Mouse (Mus musculus) lung, postnatal 0 days (tissue): Measurements from ENCODE around the gene Duxf3.
"Not testable (repeated sequence)": the region's sequence is repeated elsewhere in the genome, so short reads cannot be mapped to it uniquely, and the experiment has no call there.

Source experiments
- CTCF ChIP-seq: IDR thresholded peaks from 2 replicates; pipeline ENCODE4 v1.5.1; 2016; ENCODE audit warnings: antibody characterized with exemption, mild to moderate bottlenecking
- EP300 ChIP-seq: IDR thresholded peaks from 2 replicates; pipeline ENCODE4 v1.6.1; 2016; ENCODE audit warnings: antibody characterized with exemption, mild to moderate bottlenecking, control low read depth

DNA sequence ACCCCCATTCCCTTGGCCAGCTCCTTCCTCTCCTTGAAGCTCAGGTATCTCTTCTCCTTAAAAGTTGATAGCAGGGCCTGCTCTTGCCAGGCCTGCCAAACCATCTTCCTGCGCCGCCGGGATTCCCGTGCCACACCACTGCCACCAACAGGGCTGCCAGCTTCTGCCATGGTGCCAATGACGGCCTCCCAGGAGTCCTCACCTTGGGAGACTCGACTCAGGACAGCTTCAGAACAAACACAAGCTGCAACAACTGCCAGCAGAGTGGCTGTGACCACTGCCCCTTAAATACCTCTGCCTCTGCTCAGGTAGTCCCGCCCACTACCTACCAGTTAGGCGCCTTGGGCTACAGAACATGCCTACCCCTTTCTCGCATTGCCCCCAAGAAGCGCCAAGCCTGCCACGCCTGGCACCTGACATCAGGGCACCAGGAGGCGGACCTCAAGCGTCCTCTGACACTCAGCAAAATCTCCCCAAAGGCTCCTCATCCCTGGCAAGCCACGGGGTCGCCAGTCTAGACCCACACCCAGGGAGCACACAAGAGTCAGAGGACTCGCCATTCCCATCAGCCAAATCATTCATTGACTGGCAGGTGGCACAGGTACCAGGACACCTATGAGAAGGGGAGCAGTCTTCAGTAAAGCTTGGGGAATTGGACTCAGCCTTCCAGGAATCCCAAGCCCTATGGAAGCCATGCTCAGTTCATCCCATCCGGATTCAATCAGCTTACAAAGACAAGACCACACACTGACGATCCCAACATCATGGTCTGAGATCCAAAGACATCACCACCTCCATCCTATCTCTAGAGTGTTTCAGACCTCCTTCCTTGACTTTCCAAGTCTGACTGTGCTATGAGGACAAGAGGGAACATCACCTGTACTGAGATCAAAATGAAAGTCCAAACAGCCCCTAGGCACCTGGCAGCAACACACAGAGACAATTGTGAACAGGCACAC lies 7.4 kb downstream of the Duxf3 start, which contains the start of gene AW822073:
- TF ChIP-seq EP300, CTCF: not testable (repeated sequence)
